Mouse (Mus musculus) olfactory bulb, adult 2 months (tissue): ENCODE data around the gene Tpst2.

ENCODE experiments used
- CTCF ChIP-seq: fragments of 200-500 bp; IDR thresholded peaks from 2 replicates; pipeline ENCODE4 v1.5.1; 2012; ENCODE audit warnings: low read depth, mild to moderate bottlenecking, low read length, moderate library complexity; ENCODE audit not compliant: insufficient read depth
- POLR2A ChIP-seq: fragments of 200-500 bp; IDR thresholded peaks from 2 replicates; pipeline ENCODE4 v1.6.1; 2012; ENCODE audit warnings: mild to moderate bottlenecking, low read depth, low read length, moderate library complexity; ENCODE audit not compliant: insufficient read depth

GRCm38 (mm10) chr5:112290536-112290880, 14.0 kb downstream of the Tpst2 start:
- no peak for TF ChIP-seq POLR2A
- TF ChIP-seq CTCF, result no peak
